Mouse (Mus musculus) ES-E14 (cell line): ENCODE results near the gene Cdkn2aip. TPM values are rescaled to one million over a fixed set of nuclear protein-coding genes. Genes with fewer than 3 reads are reported as not detected.

Experiments
- DNase-seq: peaks from one replicate; pipeline ENCODE4 v3.0.0-alpha.2; 2013; ENCODE audit warnings: low read depth, low spot score
- H3K27ac ChIP-seq: 2 replicates; pipeline ENCODE4 v1.5.1; 2012; ENCODE audit warnings: low read depth, mild to moderate bottlenecking, low read length, moderate library complexity, mixed read lengths; ENCODE audit not compliant: poor library complexity, insufficient read depth, severe bottlenecking
- H3K36me3 ChIP-seq: 2 replicates; pipeline ENCODE4 v1.6.1; 2012; ENCODE audit warnings: mild to moderate bottlenecking, low read length, moderate library complexity, mixed read lengths; ENCODE audit not compliant: control insufficient read depth, poor library complexity, insufficient read depth, severe bottlenecking
- H3K4me1 ChIP-seq, 2 experiments: fragments of 150-350 bp in 1 of 2; sonication (generic) in 1 of 2; 2 replicates each; pipeline ENCODE4 v1.6.1; 2012; ENCODE audit warnings: low read length in 2 of 2, mild to moderate bottlenecking in 1 of 2, mixed read lengths in 1 of 2; ENCODE audit not compliant: control insufficient read depth in 2 of 2, insufficient read depth in 2 of 2, poor library complexity in 1 of 2
- H3K4me3 ChIP-seq, 2 experiments: fragments of 150-350 bp in 1 of 2; sonication (generic) in 1 of 2; 2 replicates each; pipeline ENCODE4 v1.5.1; 2012; ENCODE audit warnings: low read length in 2 of 2, low read depth in 1 of 2, mild to moderate bottlenecking in 1 of 2, mixed read lengths in 1 of 2; ENCODE audit not compliant: insufficient read depth in 1 of 2, poor library complexity in 1 of 2, severe bottlenecking in 1 of 2
- H3K9ac ChIP-seq: 2 replicates; pipeline ENCODE4 v1.6.1; 2012; ENCODE audit warnings: low read depth, mild to moderate bottlenecking, low read length, mixed read lengths; ENCODE audit not compliant: poor library complexity, insufficient read depth, severe bottlenecking
- H3K9me3 ChIP-seq: fragments of 150-350 bp; sonication (generic); 2 replicates; pipeline ENCODE4 v1.6.1; 2012; ENCODE audit warnings: low read depth, mild to moderate bottlenecking, low read length; ENCODE audit not compliant: control insufficient read depth, insufficient read depth
- CHD2 ChIP-seq: IDR thresholded peaks from 2 replicates; pipeline ENCODE4 v1.6.1; 2014; ENCODE audit warnings: mild to moderate bottlenecking, low read depth, low read length, inconsistent platforms
- HCFC1 ChIP-seq: IDR thresholded peaks from 2 replicates; pipeline ENCODE4 v1.6.1; 2012; ENCODE audit warnings: low read length, inconsistent platforms, borderline replicate concordance; ENCODE audit not compliant: insufficient read depth
- MAFK ChIP-seq: IDR thresholded peaks from 2 replicates; pipeline ENCODE4 v1.6.1; 2014; ENCODE audit warnings: mild to moderate bottlenecking, low read depth, low read length, inconsistent platforms; ENCODE audit not compliant: insufficient read depth
- ZC3H11A ChIP-seq: IDR thresholded peaks from 2 replicates; pipeline ENCODE4 v1.6.1; 2012; ENCODE audit warnings: low read depth, mild to moderate bottlenecking, inconsistent platforms, low read length, borderline replicate concordance
- ZNF384 ChIP-seq: IDR thresholded peaks from 2 replicates; pipeline ENCODE4 v1.6.1; 2012; ENCODE audit warnings: low read depth, low read length, inconsistent platforms
- in situ Hi-C, 2 experiments: fragments of 600-800 bp; cut with MboI; formaldehyde crosslinking; loops; one replicate each; pipeline ENCODE4 v1.15.1; 2025; ENCODE audit warnings: low sequenced_read_pairs in 2 of 2, inconsistent platforms in 1 of 2; ENCODE audit not compliant: unreplicated experiment in 2 of 2
- total RNA-seq: library from RNA; depleted of rRNA; stranded (reverse); fragments of 300-350 nt; gene quantifications from 2 replicates; pipeline ENCODE4 v1.2.3, GENCODE M21; 2012

Gene Cdkn2aip
- total RNA-seq, 1 experiment, result 14.9 TPM

- H3K4me3 ChIP-seq, result peak overlapping the region; percentile 94 to 100
- no peak overlapping the region for H3K27ac ChIP-seq
- H3K9ac ChIP-seq, result peak overlapping the region; percentile 89
- TF ChIP-seq HCFC1, result no peak
- TF ChIP-seq ZC3H11A, result no peak
- no peak for TF ChIP-seq ZNF384
- no peak for TF ChIP-seq CHD2
- TF ChIP-seq MAFK, result no peak
- H3K9me3 ChIP-seq, result no peaks in the 10 kb centered on the region
- H3K36me3 ChIP-seq, result no peaks in the 10 kb centered on the region
- H3K4me1 ChIP-seq, result no peaks in the 10 kb centered on the region
- in situ Hi-C loops, result no loop called here
- no peak for DNase-seq
These were observed 39.5 kb downstream of the Cdkn2aip start for GRCm38 (mm10) chr8:47674140-47674776.

GRCm38 (mm10) chr8:47673317-47674139 lies 40.2 kb downstream of the Cdkn2aip start:
- Histone ChIP-seq H3K27ac (no peak overlapping the region), H3K36me3 (peaks cover 2% of the 10 kb centered on the region; the same call in 1 of the 2 replicates), H3K4me1 (no peaks in the 10 kb centered on the region), H3K9me3 (no peaks in the 10 kb centered on the region), H3K9ac (peak overlapping the region; percentile 89), H3K4me3 (peak overlapping the region; percentile 94 to 100)
- TF ChIP-seq CHD2 (no peak), HCFC1 (0 out of 2 replicates have a peak, but pooled peaks have one; percentile 11)
- in situ Hi-C loops, result no loop called here
- DNase-seq, result peak; percentile 69

GRCm38 (mm10) chr8:47664231-47664785 lies 49.4 kb downstream of the Cdkn2aip start:
- H3K9ac ChIP-seq, result no peak overlapping the region
- no peak for DNase-seq
- no peak overlapping the region for H3K27ac ChIP-seq
- in situ Hi-C loops, result no loop called here
- H3K36me3 ChIP-seq, result peaks cover 4% of the 10 kb centered on the region; the same call in 1 of the 2 replicates
- no peaks in the 10 kb centered on the region for H3K9me3 ChIP-seq
- no peaks in the 10 kb centered on the region for H3K4me1 ChIP-seq
- H3K4me3 ChIP-seq, result no peak overlapping the region
- no peak for TF ChIP-seq CHD2
- TF ChIP-seq HCFC1, result no peak
- no peak for TF ChIP-seq MAFK
- no peak for TF ChIP-seq ZNF384
- no peak for TF ChIP-seq ZC3H11A

GRCm38 (mm10) chr8:47663201-47663600 lies 50.5 kb downstream of the Cdkn2aip start:
- no peaks in the 10 kb centered on the region for H3K4me1 ChIP-seq
- no peak for TF ChIP-seq HCFC1
- TF ChIP-seq ZC3H11A, result no peak
- no peak for TF ChIP-seq ZNF384
- TF ChIP-seq MAFK, result no peak
- no peak for TF ChIP-seq CHD2
- in situ Hi-C loops, result no loop called here
- H3K4me3 ChIP-seq, result no peak overlapping the region
- 0 out of 2 replicates have a peak, but pooled peaks cover under 1% of the 10 kb centered on the region for H3K36me3 ChIP-seq
- H3K9ac ChIP-seq, result no peak overlapping the region
- DNase-seq, result no peak
- no peaks in the 10 kb centered on the region for H3K9me3 ChIP-seq
- H3K27ac ChIP-seq, result no peak overlapping the region
